Mouse (Mus musculus) brain, embryonic 14.5 days (tissue): ENCODE measurements around the gene Gm45837. TPM values are rescaled to one million over a fixed set of nuclear protein-coding genes. Genes with fewer than 3 reads are reported as not detected.

Experiments
- DNase-seq: peaks from one replicate; pipeline ENCODE4 v3.0.0-alpha.2; 2011; ENCODE audit warnings: low read depth
- CTCF ChIP-seq: fragments of 200-500 bp; IDR thresholded peaks from 2 replicates; pipeline ENCODE4 v1.5.1; 2012; ENCODE audit warnings: inconsistent platforms, mild to moderate bottlenecking, moderate library complexity, borderline replicate concordance; ENCODE audit not compliant: insufficient read depth, insufficient read length; ENCODE audit errors: extremely low read depth
- POLR2A ChIP-seq: fragments of 200-500 bp; IDR thresholded peaks from 2 replicates; pipeline ENCODE4 v1.6.1; 2012; ENCODE audit warnings: mild to moderate bottlenecking, inconsistent platforms, borderline replicate concordance; ENCODE audit not compliant: poor library complexity, insufficient read depth, insufficient read length, severe bottlenecking; ENCODE audit errors: extremely low read depth
- polyA plus RNA-seq: library from polyadenylated mRNA; depleted of rRNA; stranded (reverse); fragments of >200 nt; gene quantifications from 2 replicates; pipeline ENCODE4 v1.2.3, GENCODE M21; 2012

The Gm45837 gene
- polyA plus RNA-seq, 1 experiment, result 0.79 TPM

DNA sequence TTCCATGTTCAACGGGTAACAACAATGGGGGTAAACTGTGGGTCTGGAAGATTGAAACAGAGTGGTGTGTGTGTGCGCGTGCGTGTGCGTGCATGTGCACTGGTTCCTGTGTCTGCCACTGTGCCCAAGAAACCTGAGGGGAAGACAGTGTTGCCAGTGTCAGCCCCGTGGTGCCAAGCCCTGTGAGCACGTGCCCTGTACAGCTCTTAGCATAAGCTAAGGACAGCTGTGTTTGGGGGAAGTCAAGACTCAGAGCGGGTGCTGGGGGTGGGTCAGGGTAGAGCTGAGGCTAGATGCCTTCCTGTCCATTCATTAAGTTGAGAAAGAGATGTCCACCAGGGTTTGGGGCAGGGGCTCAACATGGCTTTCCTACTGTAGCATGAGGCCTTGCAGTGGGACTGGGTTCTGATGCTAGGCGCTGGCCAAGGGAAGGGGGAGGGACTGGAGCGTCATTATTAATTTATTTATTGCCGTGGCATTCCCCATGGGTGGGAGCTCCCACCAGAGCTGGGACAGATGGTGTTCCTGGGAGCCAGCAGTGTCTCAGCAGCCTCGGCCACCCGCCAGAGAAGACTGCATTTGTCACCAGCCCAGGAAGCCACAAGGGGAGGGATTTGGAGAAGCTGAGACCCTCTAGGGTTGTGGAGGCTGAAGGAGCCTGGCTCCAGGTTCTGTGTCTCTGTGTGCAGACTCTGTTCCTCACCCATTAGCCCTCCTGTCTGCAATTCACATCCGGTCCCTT is 51.8 kb downstream of the Gm45837 start:
- DNase-seq, result peak; percentile 81
- TF ChIP-seq POLR2A (no peak), CTCF (no peak)

DNA sequence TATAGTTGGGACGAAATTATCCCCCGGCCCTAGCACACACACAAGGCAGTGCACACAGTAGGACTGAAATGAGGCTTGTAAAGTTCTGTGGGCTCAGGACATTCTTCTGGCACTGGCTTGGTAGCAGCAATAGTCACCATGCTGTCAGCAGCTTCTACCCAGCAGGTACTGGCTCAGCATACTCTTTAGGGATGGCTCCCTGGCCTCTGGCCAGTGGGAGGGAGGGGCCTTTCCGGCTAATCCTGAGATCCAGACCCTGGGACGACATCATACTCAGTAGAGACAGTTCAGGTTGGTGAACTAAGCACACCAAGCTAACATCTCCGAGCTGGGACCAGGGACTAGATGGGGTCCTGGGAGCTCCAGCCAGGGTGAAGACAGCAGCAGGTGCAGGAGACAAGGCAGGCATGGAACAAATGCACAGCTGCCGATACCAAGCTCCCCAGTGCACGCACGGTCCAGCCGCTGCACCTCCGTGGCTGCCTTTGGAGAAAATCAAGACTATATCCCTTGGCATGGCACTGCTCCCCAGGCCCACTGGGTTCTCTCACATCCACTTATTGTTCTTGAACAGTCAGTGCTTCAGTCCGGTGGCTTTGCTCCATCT is 53.1 kb downstream of the Gm45837 start:
- no peak for TF ChIP-seq POLR2A

DNA sequence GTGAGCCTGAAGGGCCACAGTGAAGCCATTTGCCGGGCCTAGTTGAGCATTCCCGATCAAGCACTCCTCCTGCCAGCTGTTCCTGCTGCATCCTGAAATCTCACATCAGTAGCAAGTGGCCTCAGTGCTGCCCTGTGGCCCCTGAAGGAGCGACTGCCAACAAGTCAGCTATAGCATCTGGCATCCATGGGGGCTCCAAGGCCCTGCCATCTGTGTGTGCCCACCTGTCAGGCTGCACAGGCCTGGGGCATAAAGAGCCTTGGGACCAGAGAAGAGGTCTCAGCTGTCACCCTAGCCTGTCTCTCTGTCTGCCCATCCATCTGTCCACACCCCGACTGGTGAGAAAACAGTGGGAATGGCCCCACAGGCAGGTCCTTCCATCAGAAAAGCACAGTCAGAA is 54.2 kb downstream of the Gm45837 start:
- peak; percentile 45 for DNase-seq
- no peak for TF ChIP-seq POLR2A
- no peak for TF ChIP-seq CTCF

More for the DNA sequence above, 53.1 kb downstream of the Gm45837 start:
- peak; percentile 42 for DNase-seq

DNA sequence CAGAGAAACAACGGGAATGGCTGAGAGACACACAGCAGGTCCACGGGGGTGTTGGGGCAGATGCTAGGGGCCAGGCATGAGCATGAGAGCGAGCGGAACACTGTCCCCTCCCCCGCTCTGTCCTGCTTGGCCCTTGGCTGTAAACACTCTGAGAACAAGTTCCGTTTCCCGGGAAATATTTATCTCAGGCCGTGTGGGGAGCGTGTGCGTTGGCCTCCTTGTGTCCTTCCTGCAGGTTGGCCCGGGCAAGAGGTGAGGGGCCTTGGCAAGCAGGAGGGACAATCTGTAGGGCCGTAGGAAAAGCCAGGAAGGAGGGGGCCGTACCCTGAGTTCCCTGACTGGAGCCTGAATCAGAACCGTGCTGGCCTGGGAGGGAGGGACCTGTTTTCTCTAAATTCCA is 54.7 kb downstream of the Gm45837 start:
- DNase-seq, result no peak
- TF ChIP-seq POLR2A (no peak), CTCF (no peak)

DNA sequence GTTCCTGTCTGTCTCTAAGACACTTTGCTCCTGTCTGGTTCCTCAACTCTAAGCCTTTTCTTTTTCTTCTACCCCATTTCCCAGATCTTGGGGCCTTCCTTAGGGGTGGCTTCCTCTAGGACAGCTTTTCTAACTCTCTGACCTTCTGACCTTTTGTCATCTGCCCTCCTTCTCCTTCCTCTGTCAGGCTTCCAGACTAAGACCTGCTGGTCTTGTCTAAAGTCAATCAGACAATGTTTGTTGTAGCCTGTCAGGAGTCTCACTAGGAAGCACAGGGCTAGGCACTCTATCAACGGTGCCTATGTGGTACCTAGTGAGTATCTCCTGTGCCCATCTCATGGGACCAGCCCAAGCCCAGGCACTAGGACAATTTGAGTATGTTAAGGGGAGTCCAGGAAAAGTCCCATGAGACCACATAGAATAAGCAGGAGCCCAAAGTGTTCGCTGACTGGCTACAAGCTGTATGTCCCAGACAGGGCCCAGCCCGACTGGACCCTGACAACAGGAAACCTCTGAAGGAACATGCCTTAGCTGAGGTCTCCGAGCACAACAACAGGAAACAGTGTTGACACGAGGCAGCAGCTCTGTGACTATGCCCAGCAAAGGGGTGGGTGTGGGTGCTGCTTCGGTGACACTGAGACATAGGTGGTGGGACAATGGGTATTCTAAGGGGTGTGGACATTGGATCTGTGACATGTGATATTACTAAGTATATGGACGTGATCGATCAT is 55.3 kb downstream of the Gm45837 start:
- no peak for TF ChIP-seq POLR2A
- no peak for TF ChIP-seq CTCF

DNA sequence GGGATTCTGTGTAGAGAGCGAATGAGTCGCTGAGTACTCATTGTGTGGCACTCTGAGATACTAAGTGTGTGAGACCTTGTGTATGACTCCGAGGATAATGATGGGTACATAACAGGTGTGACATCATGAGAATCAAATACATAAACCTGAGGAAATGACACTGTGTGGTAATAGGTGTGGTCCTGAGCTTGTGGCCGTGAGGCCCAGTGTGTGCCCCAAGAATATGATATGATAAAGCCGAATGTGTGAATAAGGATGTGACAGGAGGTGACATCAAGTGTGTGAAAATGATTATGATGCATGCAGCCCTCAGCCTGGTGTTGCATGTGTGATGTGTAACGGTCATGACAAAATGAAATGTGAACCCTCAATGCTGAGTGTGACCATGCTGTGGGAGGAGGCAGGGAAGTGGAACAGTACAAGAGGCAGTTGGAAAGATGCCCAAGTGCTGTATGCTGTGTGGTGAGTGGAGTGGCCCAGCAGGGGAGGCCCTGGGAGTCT is 55.9 kb downstream of the Gm45837 start:
- DNase-seq, result peak; percentile 64
- TF ChIP-seq POLR2A (no peak), CTCF (no peak)

More for the DNA sequence above, 55.3 kb downstream of the Gm45837 start:
- no peak for DNase-seq

DNA sequence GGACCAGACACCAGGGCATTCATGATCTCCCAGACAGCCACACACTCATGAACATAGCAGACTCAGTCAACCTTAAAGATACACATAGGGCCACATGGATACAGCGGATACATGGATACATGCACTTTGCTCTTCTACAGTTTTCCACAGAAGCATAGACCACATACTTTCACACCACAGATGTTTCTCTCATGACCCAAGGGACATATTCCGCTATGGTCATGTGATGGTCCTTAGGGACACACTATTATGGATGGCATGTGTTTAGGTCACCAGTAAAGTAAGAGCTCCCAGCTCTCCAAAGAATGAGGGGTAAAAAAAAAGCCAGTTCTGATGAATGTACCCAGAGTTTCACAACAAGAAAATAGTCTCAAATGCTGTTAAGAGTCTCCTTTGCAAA is 60.7 kb downstream of the Gm45837 start:
- no peak for DNase-seq
- TF ChIP-seq POLR2A, result no peak
- TF ChIP-seq CTCF, result no peak

DNA sequence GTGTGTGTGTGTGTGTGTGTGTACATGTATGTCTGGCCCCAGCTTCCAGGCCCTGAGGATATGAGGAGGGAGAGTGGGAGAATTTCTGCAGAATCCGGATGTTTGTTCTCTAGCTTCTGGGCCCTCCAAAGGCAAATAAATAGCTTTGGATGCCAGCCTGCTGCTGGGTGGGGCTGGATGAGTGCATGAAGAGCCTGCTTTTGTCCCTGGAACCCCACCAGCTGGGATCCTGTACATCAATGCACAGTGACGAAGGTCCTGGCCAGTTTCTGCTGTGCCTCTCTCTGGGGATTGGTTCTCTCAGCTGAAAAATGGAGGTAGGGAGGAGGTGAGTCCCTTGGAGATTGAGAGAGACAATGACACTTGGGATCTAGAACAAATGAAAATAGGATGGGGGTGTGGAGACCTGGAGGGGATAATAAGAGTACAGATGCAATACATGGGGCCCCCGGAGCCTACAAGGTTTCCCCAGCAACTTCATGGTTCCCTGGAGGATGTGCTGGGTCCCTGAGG is 61.3 kb downstream of the Gm45837 start:
- TF ChIP-seq POLR2A (no peak), CTCF (no peak)
- peak; percentile 52 for DNase-seq

DNA sequence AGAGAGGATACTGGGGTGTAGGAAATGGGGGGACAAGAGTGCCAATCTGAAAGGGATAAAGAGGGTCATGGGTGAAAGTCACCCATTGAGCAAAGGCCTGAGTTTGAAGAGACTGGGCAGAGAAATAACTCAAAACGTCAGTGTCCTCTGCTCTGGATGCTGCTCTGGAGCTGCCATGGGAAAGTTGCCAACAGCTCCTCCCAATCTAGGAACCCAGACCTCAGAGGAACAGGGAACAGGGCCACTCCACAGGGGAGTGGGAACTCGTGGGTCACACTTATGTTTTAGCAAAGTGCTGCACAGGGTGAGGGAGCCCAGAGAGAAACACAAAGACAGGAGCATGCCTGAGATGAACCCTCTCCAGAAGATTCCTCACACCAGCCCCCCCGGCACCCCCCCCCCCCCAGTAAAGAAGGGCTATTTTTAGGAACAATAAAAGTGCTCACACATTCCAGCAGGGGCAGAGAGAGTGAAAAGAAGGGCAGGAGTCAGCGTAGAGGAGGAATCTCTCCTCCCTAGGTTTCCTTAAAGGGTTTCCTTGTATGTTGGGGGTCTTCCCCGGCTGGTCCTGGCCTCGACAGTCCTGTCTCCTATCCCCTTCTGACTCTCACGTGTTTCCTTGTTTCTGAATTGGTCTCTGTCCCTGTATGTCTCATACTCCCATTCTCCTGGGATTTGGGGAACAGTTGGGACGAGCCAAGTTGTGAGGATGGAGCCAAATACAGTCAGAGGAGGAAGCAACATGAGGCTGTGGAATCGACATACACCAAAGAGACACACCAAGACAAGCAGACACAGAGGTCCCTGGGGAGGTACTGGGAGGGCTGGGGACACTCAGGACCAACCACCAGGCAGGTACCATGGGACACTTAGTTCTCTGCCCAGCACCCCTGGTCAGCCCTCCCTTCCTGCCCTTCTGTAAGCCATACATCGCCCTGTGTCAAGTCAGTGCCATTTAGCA is 62.2 kb downstream of the Gm45837 start:
- no peak for DNase-seq
- TF ChIP-seq POLR2A, result no peak
- no peak for TF ChIP-seq CTCF

DNA sequence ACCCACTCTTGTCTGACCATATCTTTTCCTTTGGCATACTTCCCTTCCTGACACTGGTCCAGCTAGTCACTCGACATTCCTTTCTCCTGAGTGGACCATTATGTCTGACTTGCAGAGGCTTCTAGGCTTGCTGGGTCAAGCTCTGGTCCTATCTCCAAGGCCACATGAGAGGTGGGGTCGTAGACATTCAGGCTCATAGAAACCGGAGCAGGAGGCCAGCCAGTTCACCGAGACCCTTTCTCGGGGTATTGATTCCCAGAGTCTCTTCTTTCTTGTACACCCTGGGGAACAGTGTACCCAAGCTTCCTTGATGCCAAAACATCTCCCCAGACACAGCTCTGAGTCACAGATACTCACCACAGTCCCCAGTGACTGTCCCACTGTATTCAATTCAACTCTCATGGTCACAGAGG is 63.7 kb downstream of the Gm45837 start:
- no peak for DNase-seq
- TF ChIP-seq POLR2A, result no peak
- no peak for TF ChIP-seq CTCF

DNA sequence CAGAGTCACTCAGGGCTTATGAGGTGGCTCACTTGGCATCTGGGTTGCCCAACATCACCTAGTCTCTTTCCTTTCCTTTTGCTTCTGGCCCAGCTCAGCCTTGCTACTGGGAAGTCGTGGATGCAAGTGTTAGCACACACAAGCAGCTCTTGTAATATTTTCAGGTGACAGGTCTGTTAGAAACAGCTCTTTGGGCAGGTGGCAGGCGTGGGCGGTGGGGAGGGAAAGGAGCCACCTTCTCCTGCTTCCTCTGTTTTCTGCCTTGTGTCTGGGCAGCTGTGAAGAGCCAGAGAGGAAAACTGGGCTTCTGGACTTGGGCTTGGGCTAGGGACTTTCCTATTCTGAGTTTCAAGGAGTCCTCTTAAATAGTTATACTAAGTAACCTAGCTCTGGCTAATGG is 65.3 kb downstream of the Gm45837 start:
- TF ChIP-seq POLR2A (no peak), CTCF (no peak)
- DNase-seq, result no peak
